ENCODE assay signal across 7 mouse cellular contexts in genomic region chr6:146429694-146430380, GRCm38 (mm10).
DNase-seq lines count a peak whose midpoint lies in the region; ATAC-seq and TF ChIP-seq lines count a peak whose summit lies in the region.

No protein-coding gene starts in this region.

- no peak overlapping the region for H3K4me3 ChIP-seq in testis, adult 2 months (ENCODE audit: control insufficient read depth, low read depth, low read length)
- H3K4me3 ChIP-seq in embryonic facial prominence, embryonic 13.5 days = no peak overlapping the region
- H3K4me3 ChIP-seq in kidney, adult 2 months (ENCODE audit: insufficient read depth, low read depth, low read length) = no peak overlapping the region
- no peak overlapping the region for H3K4me3 ChIP-seq in lung, embryonic 16.5 days (ENCODE audit: low read length)

- H3K4me1 ChIP-seq in testis, adult 2 months (ENCODE audit: control insufficient read depth, insufficient read depth, low read length) = peaks cover 3% of the 10 kb centered on the region; the same call in 1 of the 2 replicates
- H3K4me1 ChIP-seq in embryonic facial prominence, embryonic 13.5 days = 0 out of 2 replicates have a peak, but pooled peaks cover 3% of the 10 kb centered on the region
- peaks cover 3% of the 10 kb centered on the region; the same call in 1 of the 2 replicates for H3K4me1 ChIP-seq in kidney, adult 2 months (ENCODE audit: control insufficient read depth, insufficient read depth, low read length)
- H3K4me1 ChIP-seq in lung, embryonic 16.5 days (replicated peaks; ENCODE audit: control insufficient read depth, insufficient read depth, low read length) = no peaks in the 10 kb centered on the region

- peak; percentile 84 for TF ChIP-seq CTCF in testis, adult 2 months (IDR thresholded peaks at IDR 0.05; ENCODE audit: control insufficient read depth, insufficient read depth, insufficient replicate concordance, low read depth, low read length)
- TF ChIP-seq CTCF in kidney, adult 2 months (conservative IDR thresholded peaks at IDR 0.05; ENCODE audit: insufficient read depth, insufficient read length, low read depth, low read length) = peak; percentile 62

- ATAC-seq in embryonic facial prominence, embryonic 13.5 days (ENCODE audit: insufficient number of reproducible peaks, insufficient read depth, low FRiP score, low TSS enrichment, low read depth) = 0 out of 2 replicates have a peak, but pooled peaks have one; percentile 63
- ATAC-seq in lung, embryonic 16.5 days (ENCODE audit: low read depth) = peak; percentile 45

- WGBS in embryonic facial prominence, embryonic 13.5 days = 45% methylated on average over 9 of the region's 9 CpGs
- 57% methylated on average over 9 of the region's 9 CpGs for WGBS in kidney, adult 2 months
- 42% methylated on average over 9 of the region's 9 CpGs for WGBS in lung, embryonic 16.5 days

- no peaks in the 10 kb centered on the region for H3K27me3 ChIP-seq in testis, adult 2 months (ENCODE audit: control insufficient read depth, insufficient read depth, low read length)
- H3K27me3 ChIP-seq in embryonic facial prominence, embryonic 13.5 days = 0 out of 2 replicates have a peak, but pooled peaks cover 3% of the 10 kb centered on the region
- H3K27me3 ChIP-seq in kidney, adult 2 months (replicated peaks; ENCODE audit: control insufficient read depth, insufficient read depth, low read length) = no peaks in the 10 kb centered on the region
- H3K27me3 ChIP-seq in lung, embryonic 16.5 days (ENCODE audit: control insufficient read depth, insufficient read depth, low read depth, low read length) = no peaks in the 10 kb centered on the region

- H3K4me2 ChIP-seq in embryonic facial prominence, embryonic 13.5 days = no peak overlapping the region
- no peak overlapping the region for H3K4me2 ChIP-seq in lung, embryonic 16.5 days (ENCODE audit: low read depth, low read length)

- H3K27ac ChIP-seq in testis, adult 2 months (ENCODE audit: control insufficient read depth, insufficient read depth, low read depth, low read length) = no peak overlapping the region
- H3K27ac ChIP-seq in embryonic facial prominence, embryonic 13.5 days = no peak overlapping the region
- no peak overlapping the region for H3K27ac ChIP-seq in kidney, adult 2 months (ENCODE audit: insufficient read depth, low read depth, low read length)
- no peak overlapping the region for H3K27ac ChIP-seq in lung, embryonic 16.5 days (ENCODE audit: low read length)

- H3K9ac ChIP-seq in embryonic facial prominence, embryonic 13.5 days = no peak overlapping the region
- H3K9ac ChIP-seq in lung, embryonic 16.5 days (ENCODE audit: low read length) = no peak overlapping the region

- DNase-seq in testis, postnatal 14 days (ENCODE audit: low spot score) = no peak
- peak; percentile 52 for DNase-seq in adrenal gland, adult 2 months
- DNase-seq in kidney, adult 2 months = peak; percentile 30
- peak; percentile 42 for DNase-seq in spleen, adult 12 weeks (ENCODE audit: low spot score)

- no peaks in the 10 kb centered on the region for H3K36me3 ChIP-seq in testis, adult 2 months (ENCODE audit: control insufficient read depth, insufficient read depth, low read length)
- H3K36me3 ChIP-seq in embryonic facial prominence, embryonic 13.5 days = no peaks in the 10 kb centered on the region
- H3K36me3 ChIP-seq in kidney, adult 2 months (ENCODE audit: control insufficient read depth, insufficient read depth, low read length) = no peaks in the 10 kb centered on the region
- H3K36me3 ChIP-seq in lung, embryonic 16.5 days (ENCODE audit: control insufficient read depth, insufficient read depth, low read length) = no peaks in the 10 kb centered on the region

- no peak for TF ChIP-seq POLR2A in testis, adult 2 months (IDR thresholded peaks at IDR 0.05; ENCODE audit: control insufficient read depth, low read depth, low read length)
- TF ChIP-seq POLR2A in kidney, adult 2 months (IDR thresholded peaks at IDR 0.05; ENCODE audit: low read depth, low read length) = no peak

- no peaks in the 10 kb centered on the region for H3K9me3 ChIP-seq in embryonic facial prominence, embryonic 13.5 days
- no peaks in the 10 kb centered on the region for H3K9me3 ChIP-seq in lung, embryonic 16.5 days (ENCODE audit: control insufficient read depth, low read length)
